Mouse (Mus musculus): ENCODE data around the gene Stk32c. TPM values are rescaled to one million over a fixed set of nuclear protein-coding genes. Genes with fewer than 3 reads are reported as not detected.
A peak's percentile ranks its signal among the peaks of the same experiment; 100 is the strongest.

Gene Stk32c
- polyA plus RNA-seq, 1 experiment = 22.6 TPM

DNA sequence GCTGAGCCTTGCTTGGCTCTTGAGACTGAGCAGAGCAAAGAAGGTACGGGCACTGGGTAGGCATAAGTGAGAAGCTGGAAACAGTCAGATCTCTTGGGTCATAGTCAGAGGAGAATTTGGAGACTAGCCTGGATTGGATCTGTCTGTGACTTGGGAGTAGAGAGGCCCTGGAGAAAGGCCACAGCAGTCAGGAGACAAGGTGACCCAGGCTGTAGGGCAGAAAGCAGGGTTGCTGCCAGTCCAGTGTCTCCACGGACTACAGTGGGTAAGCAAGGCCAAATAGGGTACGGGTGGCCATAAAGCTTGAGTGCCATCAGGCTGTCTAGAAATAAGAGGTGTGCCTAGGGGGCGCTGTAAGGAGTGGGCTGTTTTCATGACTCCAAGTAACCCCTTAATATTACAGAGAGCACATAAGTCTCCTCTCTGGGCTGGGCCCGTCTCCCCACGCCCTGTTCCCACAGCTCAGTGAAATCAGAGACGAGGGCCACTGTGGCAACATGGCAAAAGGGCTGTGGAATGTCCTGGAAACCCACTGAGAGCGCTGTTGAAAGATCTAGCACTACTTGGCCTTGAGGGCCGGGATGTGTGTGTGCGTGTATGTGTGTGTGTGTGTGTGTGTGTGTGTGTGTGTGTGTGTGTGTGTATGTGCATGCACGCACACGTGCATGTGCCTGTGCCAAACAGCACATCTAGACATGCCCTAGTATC lies 22.7 kb upstream of the Stk32c start:
- Histone ChIP-seq H3K4me3 (replicated peaks; ENCODE audit: insufficient read depth, low read depth, low read length) (no peak overlapping the region), H3K27me3 (ENCODE audit: control insufficient read depth, insufficient read depth, low read length) (no peaks in the 10 kb centered on the region), H3K4me1 (ENCODE audit: control insufficient read depth, insufficient read depth, low read length) (peaks cover 8% of the 10 kb centered on the region), H3K27ac (ENCODE audit: insufficient read depth, low read length) (no peak overlapping the region)
- DNase-seq = no peak
- no peak for TF ChIP-seq CTCF (IDR thresholded peaks at IDR 0.05; ENCODE audit: borderline replicate concordance, insufficient read depth, low read depth, low read length)
- TF ChIP-seq POLR2A (IDR thresholded peaks at IDR 0.05; ENCODE audit: borderline replicate concordance, insufficient read depth, low read length) = no peak
- WGBS = 88% methylated on average over 12 of the region's 12 CpGs

DNA sequence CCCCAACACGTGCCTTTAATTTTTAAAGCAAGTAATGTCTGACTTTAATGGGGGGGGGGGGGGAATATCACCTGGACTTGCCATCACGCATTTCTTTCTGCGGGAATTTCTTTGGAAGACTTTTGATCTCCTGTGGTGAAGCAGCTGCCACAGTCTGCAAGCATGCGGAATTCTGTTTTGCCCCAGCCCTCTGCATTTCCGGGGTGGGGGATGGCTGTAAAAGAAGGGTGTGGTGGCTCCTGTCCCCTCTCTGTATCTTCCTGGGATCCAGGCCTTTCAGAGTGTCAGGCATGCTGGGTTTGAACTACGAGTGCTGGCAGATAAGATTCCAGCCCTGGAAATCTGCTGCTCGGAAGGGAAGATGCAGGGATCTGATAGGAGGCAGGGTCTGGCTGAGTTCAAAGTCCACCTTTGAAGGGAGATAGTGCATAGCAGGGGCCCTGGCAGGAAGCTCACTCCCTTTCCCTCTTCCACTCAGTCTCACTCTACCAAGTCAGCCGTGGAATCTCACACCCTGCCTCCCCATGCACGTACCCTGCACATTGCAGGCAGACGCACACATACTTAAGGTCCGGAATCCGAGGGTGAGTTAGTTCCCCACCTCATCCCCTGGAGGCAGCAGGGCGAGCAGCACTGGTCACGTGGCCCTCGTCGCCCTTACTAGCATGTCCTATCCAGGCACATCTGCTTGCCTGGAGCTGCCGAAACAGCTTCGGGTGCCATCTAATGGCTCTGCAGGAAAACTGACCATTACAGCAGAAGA lies 21.5 kb upstream of the Stk32c start:
- no peak overlapping the region for H3K27ac ChIP-seq (ENCODE audit: insufficient read depth, low read length)
- DNase-seq = no peak
- no peak overlapping the region for H3K4me3 ChIP-seq (replicated peaks; ENCODE audit: insufficient read depth, low read depth, low read length)
- TF ChIP-seq CTCF (IDR thresholded peaks at IDR 0.05; ENCODE audit: borderline replicate concordance, insufficient read depth, low read depth, low read length) = no peak
- TF ChIP-seq POLR2A (IDR thresholded peaks at IDR 0.05; ENCODE audit: borderline replicate concordance, insufficient read depth, low read length) = no peak
- peaks cover 8% of the 10 kb centered on the region for H3K4me1 ChIP-seq (ENCODE audit: control insufficient read depth, insufficient read depth, low read length)
- no peaks in the 10 kb centered on the region for H3K27me3 ChIP-seq (ENCODE audit: control insufficient read depth, insufficient read depth, low read length)
- WGBS = 42% methylated on average over 18 of the region's 18 CpGs

DNA sequence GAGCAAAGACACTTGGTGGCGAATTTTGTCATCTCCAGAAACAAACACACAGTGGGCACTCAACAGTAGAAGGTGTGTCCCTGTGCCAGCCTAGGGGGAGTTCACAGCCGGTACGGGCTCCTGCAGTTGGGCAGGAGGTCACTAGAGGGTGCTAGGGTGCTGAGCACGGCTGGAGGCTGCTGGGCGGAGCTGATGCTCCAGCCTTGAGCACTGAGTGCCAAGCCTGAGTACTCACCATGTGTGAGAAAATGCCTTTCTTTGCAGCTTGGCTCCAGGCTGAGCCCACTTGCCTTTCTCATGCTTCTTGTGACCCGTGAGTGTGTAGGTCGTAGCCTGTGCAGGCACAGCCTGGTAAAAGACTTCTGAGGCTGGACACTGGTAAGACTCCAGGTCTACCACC lies 20.6 kb upstream of the Stk32c start:
- TF ChIP-seq CTCF (IDR thresholded peaks at IDR 0.05; ENCODE audit: borderline replicate concordance, insufficient read depth, low read depth, low read length) (peak; percentile 99), POLR2A (IDR thresholded peaks at IDR 0.05; ENCODE audit: borderline replicate concordance, insufficient read depth, low read length) (no peak)
- H3K4me1 ChIP-seq (ENCODE audit: control insufficient read depth, insufficient read depth, low read length) = peaks cover 8% of the 10 kb centered on the region
- peak; percentile 85 to 90 for DNase-seq
- H3K27ac ChIP-seq (ENCODE audit: insufficient read depth, low read length) = no peak overlapping the region
- H3K27me3 ChIP-seq (ENCODE audit: control insufficient read depth, insufficient read depth, low read length) = no peaks in the 10 kb centered on the region
- WGBS = 5% methylated on average over 7 of the region's 7 CpGs
- H3K4me3 ChIP-seq (replicated peaks; ENCODE audit: insufficient read depth, low read depth, low read length) = no peak overlapping the region

DNA sequence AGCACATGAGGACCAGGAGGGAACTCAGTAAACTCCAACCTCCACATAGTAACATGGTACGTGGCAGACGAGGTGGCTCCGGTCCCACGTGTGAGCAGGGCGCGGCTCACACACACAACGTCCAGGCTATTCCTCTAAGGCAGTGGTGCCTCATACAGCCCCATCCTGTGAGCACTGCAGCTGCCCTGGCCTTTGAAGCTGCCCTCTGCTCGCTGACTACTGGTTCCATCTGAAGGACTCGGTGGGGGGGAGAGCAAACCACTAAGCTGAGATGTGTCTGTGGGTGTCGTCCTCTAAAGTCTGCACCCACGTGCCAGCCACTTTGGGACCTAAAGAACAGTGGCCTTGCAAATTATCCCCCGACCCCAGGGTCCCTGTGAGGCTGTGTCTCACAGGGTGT lies 17.1 kb upstream of the Stk32c start:
- 76% methylated on average over 12 of the region's 12 CpGs for WGBS
- H3K4me1 ChIP-seq (ENCODE audit: control insufficient read depth, insufficient read depth, low read length) = peaks cover 8% of the 10 kb centered on the region
- H3K4me3 ChIP-seq (replicated peaks; ENCODE audit: insufficient read depth, low read depth, low read length) = no peak overlapping the region
- no peak overlapping the region for H3K27ac ChIP-seq (ENCODE audit: insufficient read depth, low read length)
- no peak for DNase-seq
- no peaks in the 10 kb centered on the region for H3K27me3 ChIP-seq (ENCODE audit: control insufficient read depth, insufficient read depth, low read length)
- TF ChIP-seq POLR2A (IDR thresholded peaks at IDR 0.05; ENCODE audit: borderline replicate concordance, insufficient read depth, low read length) (no peak), CTCF (IDR thresholded peaks at IDR 0.05; ENCODE audit: borderline replicate concordance, insufficient read depth, low read depth, low read length) (no peak)

DNA sequence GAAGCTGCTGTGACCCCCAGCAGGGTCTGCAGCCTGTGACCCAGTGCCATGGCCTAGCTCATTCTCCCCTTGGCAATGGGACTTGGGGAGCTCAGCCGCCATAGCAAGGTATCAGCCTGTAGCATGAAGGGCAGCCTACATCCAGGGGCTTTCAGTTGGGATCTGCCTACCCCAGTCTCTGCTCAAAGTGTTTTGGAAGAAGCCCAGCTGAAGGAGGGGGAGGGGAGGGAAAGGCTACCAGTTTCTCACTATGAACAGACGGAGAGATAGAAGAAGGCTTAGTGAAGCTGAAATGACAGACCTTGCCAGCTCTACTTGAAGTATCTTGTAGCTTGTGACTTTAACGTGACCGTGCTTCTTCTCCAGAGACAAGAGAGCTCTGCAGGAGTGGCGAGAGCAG lies 16.7 kb upstream of the Stk32c start:
- TF ChIP-seq POLR2A (IDR thresholded peaks at IDR 0.05; ENCODE audit: borderline replicate concordance, insufficient read depth, low read length) (no peak), CTCF (IDR thresholded peaks at IDR 0.05; ENCODE audit: borderline replicate concordance, insufficient read depth, low read depth, low read length) (no peak)
- peaks cover 7% of the 10 kb centered on the region for H3K4me1 ChIP-seq (ENCODE audit: control insufficient read depth, insufficient read depth, low read length)
- no peak overlapping the region for H3K4me3 ChIP-seq (replicated peaks; ENCODE audit: insufficient read depth, low read depth, low read length)
- WGBS = 58% methylated on average over 5 of the region's 5 CpGs
- H3K27ac ChIP-seq (ENCODE audit: insufficient read depth, low read length) = no peak overlapping the region
- DNase-seq = no peak
- no peaks in the 10 kb centered on the region for H3K27me3 ChIP-seq (ENCODE audit: control insufficient read depth, insufficient read depth, low read length)

- no peak overlapping the region for H3K27ac ChIP-seq (ENCODE audit: insufficient read depth, low read length)
- DNase-seq = no peak
- no peaks in the 10 kb centered on the region; the same call in 1 of the 2 replicates for H3K4me1 ChIP-seq (ENCODE audit: control insufficient read depth, insufficient read depth, low read length)
- H3K4me3 ChIP-seq (replicated peaks; ENCODE audit: insufficient read depth, low read depth, low read length) = no peak overlapping the region
- no peaks in the 10 kb centered on the region for H3K27me3 ChIP-seq (ENCODE audit: control insufficient read depth, insufficient read depth, low read length)
- TF ChIP-seq POLR2A (IDR thresholded peaks at IDR 0.05; ENCODE audit: borderline replicate concordance, insufficient read depth, low read length) (no peak), CTCF (IDR thresholded peaks at IDR 0.05; ENCODE audit: borderline replicate concordance, insufficient read depth, low read depth, low read length) (no peak)
- WGBS = 85% methylated on average over 6 of the region's 6 CpGs
Observed at GRCm38 (mm10) chr7:139228447-139229171, 15.5 kb upstream of the Stk32c start.

DNA sequence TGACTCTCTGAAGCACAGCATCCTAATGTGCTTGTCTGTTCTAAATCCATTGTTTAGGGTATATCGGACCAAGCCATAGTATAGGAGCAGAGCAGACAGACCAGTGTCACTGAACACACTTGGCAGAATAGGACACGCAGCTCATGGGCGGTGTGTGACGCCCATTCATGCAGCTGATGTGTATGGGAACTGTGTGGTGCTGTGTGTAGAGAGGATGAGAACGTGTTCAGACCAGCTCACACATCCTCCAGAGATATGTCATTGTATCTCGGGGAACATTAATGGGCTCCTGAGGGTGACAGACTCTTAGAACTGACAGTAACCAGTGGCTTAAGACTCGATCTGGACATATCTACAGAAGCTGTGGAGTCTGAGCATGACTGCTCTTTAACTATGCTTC lies 13.3 kb upstream of the Stk32c start:
- Histone ChIP-seq H3K27me3 (ENCODE audit: control insufficient read depth, insufficient read depth, low read length) (no peaks in the 10 kb centered on the region), H3K27ac (ENCODE audit: insufficient read depth, low read length) (no peak overlapping the region), H3K4me3 (replicated peaks; ENCODE audit: insufficient read depth, low read depth, low read length) (no peak overlapping the region), H3K4me1 (ENCODE audit: control insufficient read depth, insufficient read depth, low read length) (no peaks in the 10 kb centered on the region; the same call in 1 of the 2 replicates)
- WGBS = 85% methylated on average over 7 of the region's 7 CpGs
- DNase-seq = no peak
- TF ChIP-seq CTCF (IDR thresholded peaks at IDR 0.05; ENCODE audit: borderline replicate concordance, insufficient read depth, low read depth, low read length) = no peak
- no peak for TF ChIP-seq POLR2A (IDR thresholded peaks at IDR 0.05; ENCODE audit: borderline replicate concordance, insufficient read depth, low read length)
